Mouse (Mus musculus): ENCODE measurements around the gene Gm614.

DNA sequence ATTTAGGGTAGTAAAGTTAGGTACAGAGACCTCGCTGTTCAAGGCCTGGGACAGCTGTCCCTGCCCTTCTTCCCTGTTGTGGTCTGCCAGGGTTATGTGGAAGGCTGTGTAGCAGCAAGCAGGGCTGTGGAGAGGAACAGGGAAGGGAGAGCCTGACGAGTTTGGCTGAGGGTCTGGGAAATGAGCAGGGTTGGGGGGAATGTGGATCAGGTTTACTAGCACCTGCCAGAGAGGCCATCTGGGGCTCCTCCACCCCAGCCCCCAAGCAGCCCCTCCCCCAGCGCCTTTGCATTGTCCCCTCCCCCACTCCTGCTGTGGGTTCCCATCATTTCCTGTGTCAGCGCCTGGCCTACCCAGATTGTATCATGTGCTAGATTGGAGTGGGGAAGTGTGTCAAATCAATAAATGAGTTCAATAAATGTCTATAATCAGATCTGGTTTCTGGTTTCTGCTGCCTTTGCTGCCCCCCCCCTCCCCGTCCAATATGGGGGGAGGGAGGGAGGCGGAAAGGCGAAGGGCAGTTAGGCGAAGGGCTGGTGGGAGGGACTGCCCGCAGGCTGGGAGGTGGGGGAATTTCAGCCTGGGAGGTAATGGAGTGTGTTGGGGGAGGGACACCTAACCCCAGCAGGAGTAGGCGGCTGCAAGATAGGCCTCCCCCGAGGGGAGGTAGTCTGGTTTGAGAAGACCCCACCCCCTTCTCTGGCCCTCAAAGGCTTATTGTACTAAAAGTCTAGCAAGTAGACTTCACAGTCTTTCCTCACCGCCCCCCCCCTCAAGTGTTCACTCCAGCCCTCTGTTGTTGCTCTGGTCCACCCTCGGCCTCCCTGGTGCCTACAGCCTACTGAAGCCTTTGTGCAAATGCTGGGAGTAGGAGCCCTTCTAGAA, 3.1 kb downstream of the Gm614 start:
- TF ChIP-seq CTCF (IDR thresholded peaks at IDR 0.05; ENCODE audit: borderline replicate concordance, extremely low read depth, insufficient read depth, insufficient read length) (no peak), POLR2A (IDR thresholded peaks at IDR 0.05; ENCODE audit: borderline replicate concordance, extremely low read depth, insufficient read depth, insufficient read length, poor library complexity, severe bottlenecking) (no peak)

All from brain, embryonic 14.5 days (tissue).